Mouse (Mus musculus): ENCODE measurements around the gene Ccnk. TPM values are rescaled to one million over a fixed set of nuclear protein-coding genes. Genes with fewer than 3 reads are reported as not detected.

Gene Ccnk
- total RNA-seq, 2 experiments from 2014 or later: 7.8 to 84.0 TPM

- 0 out of 2 replicates have a peak, but pooled peaks have one; percentile 42 for ATAC-seq (replicated peaks; ENCODE audit: low FRiP score, low TSS enrichment, poor library complexity, severe bottlenecking)
Observed at GRCm38 (mm10) chr12:108217572-108217971, 38.2 kb downstream of the Ccnk start.

GRCm38 (mm10) chr12:108219163-108219562 lies 39.8 kb downstream of the Ccnk start:
- no peak for ATAC-seq (replicated peaks; ENCODE audit: low FRiP score, low TSS enrichment, poor library complexity, severe bottlenecking)

GRCm38 (mm10) chr12:108219825-108220616 lies 40.6 kb downstream of the Ccnk start:
- no peak for ATAC-seq (replicated peaks; ENCODE audit: low FRiP score, low TSS enrichment, poor library complexity, severe bottlenecking)

GRCm38 (mm10) chr12:108220621-108221020 lies 41.2 kb downstream of the Ccnk start:
- ATAC-seq (replicated peaks; ENCODE audit: low FRiP score, low TSS enrichment, poor library complexity, severe bottlenecking): no peak

GRCm38 (mm10) chr12:108221206-108221605 lies 41.8 kb downstream of the Ccnk start:
- peak; percentile 40; the same call in 1 of the 2 replicates for ATAC-seq (replicated peaks; ENCODE audit: low FRiP score, low TSS enrichment, poor library complexity, severe bottlenecking)

GRCm38 (mm10) chr12:108221712-108222111 lies 42.3 kb downstream of the Ccnk start:
- ATAC-seq (replicated peaks; ENCODE audit: low FRiP score, low TSS enrichment, poor library complexity, severe bottlenecking): no peak

- no peak for ATAC-seq (replicated peaks; ENCODE audit: low FRiP score, low TSS enrichment, poor library complexity, severe bottlenecking)
Observed at GRCm38 (mm10) chr12:108223357-108223756, 44.0 kb downstream of the Ccnk start.

GRCm38 (mm10) chr12:108225781-108226180 lies 46.4 kb downstream of the Ccnk start:
- no peak for ATAC-seq (replicated peaks; ENCODE audit: low FRiP score, low TSS enrichment, poor library complexity, severe bottlenecking)

GRCm38 (mm10) chr12:108226216-108226615 lies 46.8 kb downstream of the Ccnk start:
- ATAC-seq (replicated peaks; ENCODE audit: low FRiP score, low TSS enrichment, poor library complexity, severe bottlenecking): no peak

GRCm38 (mm10) chr12:108226941-108227340 lies 47.6 kb downstream of the Ccnk start:
- ATAC-seq (replicated peaks; ENCODE audit: low FRiP score, low TSS enrichment, poor library complexity, severe bottlenecking): no peak

- ATAC-seq (replicated peaks; ENCODE audit: low FRiP score, low TSS enrichment, poor library complexity, severe bottlenecking): no peak
Observed at GRCm38 (mm10) chr12:108227527-108227926, 48.1 kb downstream of the Ccnk start.

GRCm38 (mm10) chr12:108230077-108230476 lies 50.7 kb downstream of the Ccnk start:
- ATAC-seq (replicated peaks; ENCODE audit: low FRiP score, low TSS enrichment, poor library complexity, severe bottlenecking): no peak

- peak; percentile 56; the same call in 1 of the 2 replicates for ATAC-seq (replicated peaks; ENCODE audit: low FRiP score, low TSS enrichment, poor library complexity, severe bottlenecking)
Observed at GRCm38 (mm10) chr12:108230821-108231794, 51.7 kb downstream of the Ccnk start.

GRCm38 (mm10) chr12:108231901-108232300 lies 52.5 kb downstream of the Ccnk start:
- ATAC-seq (replicated peaks; ENCODE audit: low FRiP score, low TSS enrichment, poor library complexity, severe bottlenecking): no peak

- no peak for ATAC-seq (replicated peaks; ENCODE audit: low FRiP score, low TSS enrichment, poor library complexity, severe bottlenecking)
Observed at GRCm38 (mm10) chr12:108233736-108234135, 54.4 kb downstream of the Ccnk start.

GRCm38 (mm10) chr12:108234832-108235602 lies 55.6 kb downstream of the Ccnk start:
- no peak for ATAC-seq (replicated peaks; ENCODE audit: low FRiP score, low TSS enrichment, poor library complexity, severe bottlenecking)

GRCm38 (mm10) chr12:108235976-108236555 lies 56.7 kb downstream of the Ccnk start:
- ATAC-seq (replicated peaks; ENCODE audit: low FRiP score, low TSS enrichment, poor library complexity, severe bottlenecking): no peak

- ATAC-seq (replicated peaks; ENCODE audit: low FRiP score, low TSS enrichment, poor library complexity, severe bottlenecking): no peak
Observed at GRCm38 (mm10) chr12:108237300-108238006, 58.1 kb downstream of the Ccnk start.
